Mouse (Mus musculus) intestine, embryonic 14.5 days (tissue): ENCODE measurements around the gene Ereg. TPM values are rescaled to one million over a fixed set of nuclear protein-coding genes. Genes with fewer than 3 reads are reported as not detected.
A peak's percentile ranks its signal among the peaks of the same experiment; 100 is the strongest.

Experiments used
- ATAC-seq: fragments of 200-750 bp; cut with Nextera tagmentation; replicated peaks from 2 replicates; pipeline ENCODE4 v1.8.0; 2017; ENCODE audit warnings: low read depth, moderate number of reproducible peaks, moderate TSS enrichment, moderate library complexity; ENCODE audit not compliant: low FRiP score, low TSS enrichment
- DNase-seq: peaks from one replicate; pipeline ENCODE4 v3.0.0-alpha.2; 2018; ENCODE audit warnings: low spot score
- H3K27ac ChIP-seq: fragments of 300-500 bp; sonication (generic); 2 replicates; pipeline ENCODE4 v1.5.1; 2014; ENCODE audit warnings: low read depth, mild to moderate bottlenecking, control low read depth
- H3K27me3 ChIP-seq: fragments of 300-500 bp; sonication (generic); replicated peaks from 2 replicates; pipeline ENCODE4 v1.6.1; 2014; ENCODE audit warnings: low read length, control low read depth; ENCODE audit not compliant: control insufficient read depth, insufficient read depth
- H3K36me3 ChIP-seq: fragments of 300-500 bp; sonication (generic); 2 replicates; pipeline ENCODE4 v1.6.1; 2014; ENCODE audit warnings: low read length, control low read depth; ENCODE audit not compliant: control insufficient read depth, insufficient read depth
- H3K4me1 ChIP-seq: fragments of 300-500 bp; sonication (generic); replicated peaks from 2 replicates; pipeline ENCODE4 v1.6.1; 2014; ENCODE audit warnings: low read length, control low read depth, mixed read lengths; ENCODE audit not compliant: control insufficient read depth, insufficient read depth
- H3K4me2 ChIP-seq: fragments of 300-500 bp; sonication (generic); 2 replicates; pipeline ENCODE4 v1.6.1; 2014; ENCODE audit warnings: low read length
- H3K4me3 ChIP-seq: fragments of 300-500 bp; sonication (generic); 2 replicates; pipeline ENCODE4 v1.5.1; 2014; ENCODE audit warnings: low read depth, low read length, control low read depth, mixed read lengths
- H3K9ac ChIP-seq: fragments of 300-500 bp; sonication (generic); 2 replicates; pipeline ENCODE4 v1.6.1; 2014; ENCODE audit warnings: mild to moderate bottlenecking, low read length
- H3K9me3 ChIP-seq: fragments of 300-500 bp; sonication (generic); 2 replicates; pipeline ENCODE4 v1.6.1; 2016; ENCODE audit warnings: low read length, control low read depth; ENCODE audit not compliant: control insufficient read depth
- WGBS: fragments of 180-500 bp; shearing (Covaris S2); extraction: QIAGEN DNeasy Blood & Tissue Kit; methylation state at CpG from one replicate; pipeline ENCODE4 v1.1.7; 2014; 5-methylcytosine and 5-hydroxymethylcytosine counted together
- polyA plus RNA-seq: library from polyadenylated mRNA; unstranded; fragments of >200 nt; fragmentation: Nextera tagmentation; extraction: Ambion mirVana; gene quantifications from 2 replicates; pipeline ENCODE4 v1.2.1, GENCODE M21; 2014

Gene Ereg
- polyA plus RNA-seq, 1 experiment from 2014 or later: 1.1 TPM

GRCm38 (mm10) chr5:91097911-91098614 is 23.6 kb downstream of the Ereg start:
- no peak overlapping the region for H3K9ac ChIP-seq
- 73% methylated on average over 10 of the region's 10 CpGs for WGBS
- DNase-seq (no peak), ATAC-seq (peak; percentile 92)
- no peaks in the 10 kb centered on the region for H3K4me1 ChIP-seq
- H3K9me3 ChIP-seq: no peaks in the 10 kb centered on the region
- H3K27ac ChIP-seq: no peak overlapping the region
- no peak overlapping the region for H3K4me3 ChIP-seq
- no peaks in the 10 kb centered on the region for H3K27me3 ChIP-seq
- no peaks in the 10 kb centered on the region for H3K36me3 ChIP-seq
- no peak overlapping the region for H3K4me2 ChIP-seq

- Histone ChIP-seq H3K4me3 (no peak overlapping the region), H3K27me3 (no peaks in the 10 kb centered on the region), H3K4me1 (no peaks in the 10 kb centered on the region), H3K4me2 (no peak overlapping the region), H3K36me3 (no peaks in the 10 kb centered on the region), H3K27ac (no peak overlapping the region), H3K9ac (no peak overlapping the region), H3K9me3 (no peaks in the 10 kb centered on the region)
- DNase-seq (no peak), ATAC-seq (no peak)
- WGBS: 96% methylated on average over 5 of the region's 5 CpGs
Measured at GRCm38 (mm10) chr5:91101742-91102141, 27.3 kb downstream of the Ereg start.

GRCm38 (mm10) chr5:91103943-91104665 is 29.7 kb downstream of the Ereg start:
- H3K4me3 ChIP-seq: no peak overlapping the region
- H3K27ac ChIP-seq: no peak overlapping the region
- H3K4me1 ChIP-seq: no peaks in the 10 kb centered on the region
- 77% methylated on average over 7 of the region's 7 CpGs for WGBS
- no peaks in the 10 kb centered on the region for H3K9me3 ChIP-seq
- H3K36me3 ChIP-seq: no peaks in the 10 kb centered on the region
- H3K27me3 ChIP-seq: no peaks in the 10 kb centered on the region
- no peak overlapping the region for H3K4me2 ChIP-seq
- no peak for ATAC-seq
- no peak overlapping the region for H3K9ac ChIP-seq
- no peak for DNase-seq

GRCm38 (mm10) chr5:91106248-91106647 is 31.8 kb downstream of the Ereg start:
- Histone ChIP-seq H3K9ac (no peak overlapping the region), H3K27ac (no peak overlapping the region), H3K4me2 (no peak overlapping the region), H3K9me3 (no peaks in the 10 kb centered on the region), H3K36me3 (no peaks in the 10 kb centered on the region), H3K4me1 (no peaks in the 10 kb centered on the region), H3K27me3 (no peaks in the 10 kb centered on the region), H3K4me3 (no peak overlapping the region)
- WGBS: 76% methylated on average over 5 of the region's 5 CpGs
- DNase-seq (no peak), ATAC-seq (no peak)

GRCm38 (mm10) chr5:91110023-91110670 is 35.7 kb downstream of the Ereg start:
- H3K4me3 ChIP-seq: no peak overlapping the region
- H3K36me3 ChIP-seq: no peaks in the 10 kb centered on the region
- no peak overlapping the region for H3K27ac ChIP-seq
- H3K9me3 ChIP-seq: no peaks in the 10 kb centered on the region
- WGBS: 69% methylated on average over 6 of the region's 6 CpGs
- H3K4me2 ChIP-seq: no peak overlapping the region
- H3K9ac ChIP-seq: no peak overlapping the region
- H3K4me1 ChIP-seq: no peaks in the 10 kb centered on the region
- ATAC-seq (peak; percentile 68; the same call in 1 of the 2 replicates), DNase-seq (no peak)
- no peaks in the 10 kb centered on the region for H3K27me3 ChIP-seq

- Histone ChIP-seq H3K4me2 (no peak overlapping the region), H3K9ac (no peak overlapping the region), H3K27ac (no peak overlapping the region), H3K4me3 (no peak overlapping the region), H3K4me1 (no peaks in the 10 kb centered on the region), H3K27me3 (no peaks in the 10 kb centered on the region), H3K36me3 (no peaks in the 10 kb centered on the region), H3K9me3 (no peaks in the 10 kb centered on the region)
- WGBS: 89% methylated on average over 8 of the region's 8 CpGs
- ATAC-seq: no peak
- no peak for DNase-seq
Measured at GRCm38 (mm10) chr5:91111019-91111418, 36.6 kb downstream of the Ereg start.

GRCm38 (mm10) chr5:91113967-91114366 is 39.5 kb downstream of the Ereg start:
- no peak overlapping the region for H3K4me2 ChIP-seq
- WGBS: 87% methylated on average over 2 of the region's 2 CpGs
- no peaks in the 10 kb centered on the region for H3K9me3 ChIP-seq
- H3K4me3 ChIP-seq: no peak overlapping the region
- no peak for ATAC-seq
- H3K27me3 ChIP-seq: no peaks in the 10 kb centered on the region
- no peak overlapping the region for H3K27ac ChIP-seq
- DNase-seq: no peak
- no peaks in the 10 kb centered on the region for H3K4me1 ChIP-seq
- H3K9ac ChIP-seq: no peak overlapping the region
- no peaks in the 10 kb centered on the region for H3K36me3 ChIP-seq

- ATAC-seq (no peak), DNase-seq (no peak)
- Histone ChIP-seq H3K9ac (no peak overlapping the region), H3K4me2 (no peak overlapping the region), H3K4me3 (no peak overlapping the region), H3K4me1 (no peaks in the 10 kb centered on the region), H3K9me3 (no peaks in the 10 kb centered on the region), H3K27ac (no peak overlapping the region), H3K36me3 (no peaks in the 10 kb centered on the region), H3K27me3 (no peaks in the 10 kb centered on the region)
- 84% methylated on average over 1 of the region's 1 CpGs for WGBS
Measured at GRCm38 (mm10) chr5:91114574-91114973, 40.2 kb downstream of the Ereg start.
